Mouse (Mus musculus) spleen, postnatal 36 days (tissue): ENCODE data around the gene 1810010D01Rik.

Source experiments
- DNase-seq, 2 experiments: peaks; one replicate each; pipeline ENCODE4 v3.0.0; 2022; ENCODE audit warnings: low spot score in 2 of 2, mixed read lengths in 1 of 2

1810010D01Rik gene

GRCm38 (mm10) chr7:145215476-145215875, 7.6 kb upstream of the 1810010D01Rik start:
- DNase-seq: no peak

- DNase-seq: no peak
These were observed 4.1 kb upstream of the 1810010D01Rik start for GRCm38 (mm10) chr7:145211680-145212659.

- no peak for DNase-seq
These were observed 2.7 kb upstream of the 1810010D01Rik start for GRCm38 (mm10) chr7:145210477-145211070.

- DNase-seq: no peak
These were observed 1.1 kb downstream of the 1810010D01Rik start for GRCm38 (mm10) chr7:145206801-145207200.

- DNase-seq: no peak
These were observed 1.8 kb downstream of the 1810010D01Rik start for GRCm38 (mm10) chr7:145206056-145206610.

GRCm38 (mm10) chr7:145205363-145205902, 2.5 kb downstream of the 1810010D01Rik start:
- DNase-seq: no peak

- DNase-seq: no peak
These were observed 8.2 kb downstream of the 1810010D01Rik start for GRCm38 (mm10) chr7:145199711-145200110.

GRCm38 (mm10) chr7:145198223-145198714, 9.7 kb downstream of the 1810010D01Rik start:
- DNase-seq: no peak

- DNase-seq: no peak
These were observed 10.2 kb downstream of the 1810010D01Rik start for GRCm38 (mm10) chr7:145197711-145198110.

GRCm38 (mm10) chr7:145197042-145197441, 10.9 kb downstream of the 1810010D01Rik start:
- DNase-seq: no peak

GRCm38 (mm10) chr7:145196340-145196739, 11.6 kb downstream of the 1810010D01Rik start:
- DNase-seq: no peak

- no peak for DNase-seq
These were observed 12.6 kb downstream of the 1810010D01Rik start for GRCm38 (mm10) chr7:145195186-145195927.

- no peak for DNase-seq
These were observed 13.3 kb downstream of the 1810010D01Rik start for GRCm38 (mm10) chr7:145194455-145195161.

GRCm38 (mm10) chr7:145192836-145193235, 15.1 kb downstream of the 1810010D01Rik start:
- no peak for DNase-seq

- no peak for DNase-seq
These were observed 17.4 kb downstream of the 1810010D01Rik start for GRCm38 (mm10) chr7:145190520-145190919.

- no peak for DNase-seq
These were observed 18.6 kb downstream of the 1810010D01Rik start for GRCm38 (mm10) chr7:145189342-145189741.

GRCm38 (mm10) chr7:145187802-145188201, 20.1 kb downstream of the 1810010D01Rik start:
- no peak for DNase-seq

GRCm38 (mm10) chr7:145182388-145182787, 25.5 kb downstream of the 1810010D01Rik start:
- no peak for DNase-seq

- DNase-seq: no peak
These were observed 26.4 kb downstream of the 1810010D01Rik start for GRCm38 (mm10) chr7:145181376-145182034.

GRCm38 (mm10) chr7:145179691-145180091, 28.2 kb downstream of the 1810010D01Rik start:
- no peak for DNase-seq
